Mouse (Mus musculus): ENCODE data around the gene Polg2. TPM values are rescaled to one million over a fixed set of nuclear protein-coding genes. Genes with fewer than 3 reads are reported as not detected.

Gene Polg2
- total RNA-seq (2012; rRNA removed): 9.2 and 10.7 TPM in 2 replicates
- polyA plus RNA-seq (2012; ENCODE audit: insufficient read depth in 1 of 2, insufficient read length in 2 of 2, low read depth in 1 of 2, low replicate concordance in 2 of 2, missing spikeins in 1 of 2): 1 to 10 TPM in 1 of 2 experiments, not detected in 1; 6.3 TPM

- Histone ChIP-seq H3K9ac (ENCODE audit: control insufficient read depth, low read depth, low read length, poor library complexity, severe bottlenecking) (peak within 1 kb of the TSS; percentile 92), H3K9me3 (replicated peaks; ENCODE audit: insufficient read depth, low read length) (no peaks in the 10 kb centered on the region), H3K79me2 (ENCODE audit: control insufficient read depth, insufficient read depth, low read length, poor library complexity) (peaks cover 25% of the 10 kb centered on the region), H3K27ac (ENCODE audit: control insufficient read depth, low read depth, low read length) (peak within 1 kb of the TSS; percentile 82), H3K27me3 (ENCODE audit: control insufficient read depth in 1 of 2, insufficient read depth in 2 of 2, low read length in 2 of 2) (no peaks in the 10 kb centered on the region), H3K36me3 (ENCODE audit: control insufficient read depth in 1 of 2, insufficient read depth in 2 of 2, low read length in 2 of 2) (peaks cover 42 to 43% of the 10 kb centered on the region in 2 experiments), H3K4me1 (ENCODE audit: control insufficient read depth in 1 of 2, insufficient read depth in 2 of 2, low read length in 2 of 2) (peaks cover 3 to 7% of the 10 kb centered on the region in 2 experiments; a peak in 3 of 4 replicates), H3K4me3 (ENCODE audit: control insufficient read depth in 1 of 2, insufficient read depth in 1 of 2, low read depth in 2 of 2, low read length in 2 of 2) (peak within 1 kb of the TSS; percentile 70 to 75)
- DNase-seq (ENCODE audit: low read depth, low spot score): peak; percentile 99
- peak; percentile 64; the same call in 1 of the 2 replicates for TF ChIP-seq CHD2 (IDR thresholded peaks at IDR 0.05; ENCODE audit: low read length)
- TF ChIP-seq RAD21 (IDR thresholded peaks at IDR 0.05; ENCODE audit: low read depth, low read length): no peak
- TF ChIP-seq MAX (IDR thresholded peaks at IDR 0.05; ENCODE audit: low read length): peak; percentile 78; the same call in 1 of the 2 replicates
- peak; percentile 17 for TF ChIP-seq SMC3 (IDR thresholded peaks at IDR 0.05; ENCODE audit: low read depth, low read length)
- TF ChIP-seq MAZ (IDR thresholded peaks at IDR 0.05; ENCODE audit: low read depth, low read length): peak; percentile 84
- TF ChIP-seq MYB (IDR thresholded peaks at IDR 0.05; ENCODE audit: low read depth, low read length): no peak
- no peak for TF ChIP-seq UBTF (IDR thresholded peaks at IDR 0.05; ENCODE audit: borderline replicate concordance, insufficient read depth, low read depth, low read length)
- peak; percentile 68; the same call in 1 of the 2 replicates for TF ChIP-seq MYC (IDR thresholded peaks at IDR 0.05; ENCODE audit: low read depth, low read length)
- TF ChIP-seq USF1 (IDR thresholded peaks at IDR 0.05; ENCODE audit: low read depth, low read length): peak; percentile 24; the same call in 1 of the 2 replicates
- peak; percentile 89 for TF ChIP-seq ELF1 (IDR thresholded peaks at IDR 0.05; ENCODE audit: low read depth, low read length)
- TF ChIP-seq USF2 (IDR thresholded peaks at IDR 0.05; ENCODE audit: borderline replicate concordance in 1 of 2, insufficient read depth in 1 of 2, low read depth in 1 of 2, low read length in 2 of 2): no peak
- TF ChIP-seq MAFK (IDR thresholded peaks at IDR 0.05; ENCODE audit: borderline replicate concordance, low read depth, low read length): peak; percentile 20; the same call in 1 of the 2 replicates
- no peak for TF ChIP-seq GATA1 (IDR thresholded peaks at IDR 0.05; ENCODE audit: low read depth, low read length)
- peak; percentile 99 for TF ChIP-seq ZMIZ1 (IDR thresholded peaks at IDR 0.05; ENCODE audit: low read depth, low read length)
- 0 out of 2 replicates have a peak, but pooled peaks have one; percentile 75 for TF ChIP-seq CHD1 (IDR thresholded peaks at IDR 0.05; ENCODE audit: low read depth, low read length)
- no peak for TF ChIP-seq JUND (IDR thresholded peaks at IDR 0.05; ENCODE audit: low read depth, low read length)
- peak; percentile 97 to 98 for TF ChIP-seq POLR2A (IDR thresholded peaks at IDR 0.05; ENCODE audit: control insufficient read depth in 1 of 2, insufficient read depth in 1 of 2, low read depth in 1 of 2, low read length in 2 of 2, poor library complexity in 1 of 2)
- no peak for TF ChIP-seq TAL1 (IDR thresholded peaks at IDR 0.05; ENCODE audit: low read length)
- peak; percentile 27; the same call in 1 of the 2 replicates for TF ChIP-seq BHLHE40 (IDR thresholded peaks at IDR 0.05; ENCODE audit: borderline replicate concordance, low read depth, low read length)
- peak; percentile 82 for TF ChIP-seq ZKSCAN1 (IDR thresholded peaks at IDR 0.05; ENCODE audit: low read depth, low read length)
- no peak for TF ChIP-seq ZC3H11A (IDR thresholded peaks at IDR 0.05; ENCODE audit: low read depth, low read length)
- TF ChIP-seq CTCF (IDR thresholded peaks at IDR 0.05 in 2 of 3, conservative IDR thresholded peaks at IDR 0.05 in 1 of 3; ENCODE audit: control insufficient read depth in 1 of 3, insufficient read depth in 1 of 3, low read depth in 2 of 3, low read length in 3 of 3, poor library complexity in 1 of 3, severe bottlenecking in 1 of 3): no peak; a peak in 1 of 6 replicates
- TF ChIP-seq POLR2AphosphoS2 (IDR thresholded peaks at IDR 0.05; ENCODE audit: low read length): peak; percentile 100
- no peak for TF ChIP-seq GABPA (IDR thresholded peaks at IDR 0.05; ENCODE audit: low read depth, low read length)
- TF ChIP-seq TBP (IDR thresholded peaks at IDR 0.05; ENCODE audit: low read depth, low read length): peak; percentile 84
- TF ChIP-seq MEF2A (IDR thresholded peaks at IDR 0.05; ENCODE audit: extremely low read depth, insufficient replicate concordance, low read depth, low read length, poor library complexity, severe bottlenecking): 0 out of 2 replicates have a peak, but pooled peaks have one; percentile 13
- TF ChIP-seq ZNF384 (IDR thresholded peaks at IDR 0.05; ENCODE audit: low read depth, low read length): peak; percentile 71; the same call in 1 of the 2 replicates
- no peak; the same call in 1 of the 2 replicates for TF ChIP-seq KAT2A (conservative IDR thresholded peaks at IDR 0.05; ENCODE audit: low read depth, low read length)
- TF ChIP-seq HCFC1 (IDR thresholded peaks at IDR 0.05; ENCODE audit: low read depth, low read length): peak; percentile 86
- TF ChIP-seq E2F4 (IDR thresholded peaks at IDR 0.05; ENCODE audit: borderline replicate concordance, low read depth, low read length): no peak
- TF ChIP-seq TCF12 (IDR thresholded peaks at IDR 0.05; ENCODE audit: low read depth, low read length): peak; percentile 81
- peak; percentile 73 for TF ChIP-seq MXI1 (IDR thresholded peaks at IDR 0.05; ENCODE audit: low read depth, low read length)
- peak; percentile 95 for TF ChIP-seq SIN3A (IDR thresholded peaks at IDR 0.05; ENCODE audit: low read length)
- TF ChIP-seq NELFE (IDR thresholded peaks at IDR 0.05; ENCODE audit: low read depth, low read length): peak; percentile 98
- TF ChIP-seq ETS1 (IDR thresholded peaks at IDR 0.05; ENCODE audit: low read depth, low read length): peak; percentile 75
Observed at GRCm38 (mm10) chr11:106779388-106780088, at the start of gene Polg2. TSS of gene Polg2 (minus strand) at chr11:106779537.

Measured in MEL (cell line).